ENCODE assay signal across 7 mouse cellular contexts in genomic region chr16:91647461-91648219, GRCm38 (mm10). TPM values are rescaled to one million over a fixed set of nuclear protein-coding genes. Genes with fewer than 3 reads are reported as not detected.
A peak's percentile ranks its signal among the peaks of the same experiment; 100 is the strongest.
DNase-seq lines count a peak whose midpoint lies in the region; ATAC-seq lines count a peak whose summit lies in the region.

Gene Son (plus strand): TSS chr16:91647506.

- H3K4me3 ChIP-seq in intestine, embryonic 15.5 days (replicated peaks) = peak within 1 kb of the TSS; percentile 60
- H3K4me3 ChIP-seq in midbrain, embryonic 10.5 days = peak within 1 kb of the TSS; percentile 86

- DNase-seq in adrenal gland, adult 2 months = peak; percentile 97
- peak; percentile 94 for DNase-seq in embryo, embryonic 11.5 days (ENCODE audit: low read depth, low spot score)
- peak; percentile 89 to 96 for DNase-seq in gastrocnemius, postnatal 36 days
- peak; percentile 98 to 99 for DNase-seq in left cerebral cortex, postnatal 25 days (ENCODE audit: low spot score in 2 of 2)
- DNase-seq in midbrain, embryonic 10.5 days (ENCODE audit: low spot score) = peak; percentile 97
- DNase-seq in right cerebral cortex, postnatal 4 days = peak; percentile 92

- WGBS in intestine, embryonic 15.5 days = under 1% methylated on average over 69 of the region's 70 CpGs
- under 1% methylated on average over 69 of the region's 70 CpGs for WGBS in midbrain, embryonic 10.5 days

- peaks cover 13% of the 10 kb centered on the region; the same call in 1 of the 2 replicates for H3K4me1 ChIP-seq in intestine, embryonic 15.5 days (replicated peaks)
- peaks cover 23% of the 10 kb centered on the region for H3K4me1 ChIP-seq in midbrain, embryonic 10.5 days

- intact Hi-C loops in gastrocnemius, postnatal 36 days (cut with DNase I) = loop anchor here (5.0 kb wide), 2 partner anchors 40 to 50 kb away; partner anchors contain the start of genes Donson and Tmem50b
- intact Hi-C loops in left cerebral cortex, postnatal 25 days (cut with DNase I) = loop anchor here (2.0 kb wide), 1 partner anchor 51 kb away; the partner anchor contains the start of gene Tmem50b

- H3K4me2 ChIP-seq in intestine, embryonic 15.5 days (replicated peaks) = peak within 1 kb of the TSS; percentile 94

- no peaks in the 10 kb centered on the region for H3K9me3 ChIP-seq in intestine, embryonic 15.5 days
- no peaks in the 10 kb centered on the region for H3K9me3 ChIP-seq in midbrain, embryonic 10.5 days (replicated peaks)

- H3K27me3 ChIP-seq in intestine, embryonic 15.5 days (replicated peaks) = no peaks in the 10 kb centered on the region
- H3K27me3 ChIP-seq in midbrain, embryonic 10.5 days (ENCODE audit: low read depth, poor library complexity, severe bottlenecking) = no peaks in the 10 kb centered on the region

- ATAC-seq in intestine, embryonic 15.5 days = peak; percentile 96

- peak within 1 kb of the TSS; percentile 83 for H3K9ac ChIP-seq in intestine, embryonic 15.5 days

- H3K27ac ChIP-seq in intestine, embryonic 15.5 days = peak within 1 kb of the TSS; percentile 97
- peak within 1 kb of the TSS; percentile 99 for H3K27ac ChIP-seq in midbrain, embryonic 10.5 days (replicated peaks)

- peaks cover 10% of the 10 kb centered on the region for H3K36me3 ChIP-seq in intestine, embryonic 15.5 days
- H3K36me3 ChIP-seq in midbrain, embryonic 10.5 days = peaks cover 34% of the 10 kb centered on the region

RNA-seq across cellular contexts. Expression of gene Son, which starts in this region (rescaled TPM):
- total RNA-seq in adrenal gland, adult 2 months (2021) = 100 to 1,000 TPM; 190 to 239 TPM
- 104 and 109 TPM in 2 replicates for polyA plus RNA-seq in adrenal gland, adult 2 months (2012; rRNA removed)
- 100 to 1,000 TPM in 1 of 2 experiments, 10 to 100 TPM in 1; 87.4 to 101 TPM for total RNA-seq in gastrocnemius, postnatal 36 days (2021)
- 100 and 101 TPM in 2 replicates for polyA plus RNA-seq in intestine, embryonic 15.5 days (2015; fragmentation: Nextera tagmentation; extraction: Ambion mirVana)
- 100 to 1,000 TPM; 201 to 221 TPM for total RNA-seq in left cerebral cortex, postnatal 25 days (2021)
- 109 and 119 TPM in 2 replicates for polyA plus RNA-seq in midbrain, embryonic 10.5 days (2016; fragmentation: Nextera tagmentation; extraction: Ambion mirVana)

Comparison
In these comparisons a context has a peak if more than half of its experiments do, and no peak if none do; other contexts are left out.
1. Peak in every context shown above with its lines: DNase-seq, ATAC-seq, H3K4me3 ChIP-seq and H3K27ac ChIP-seq.